Mouse (Mus musculus): ENCODE data around the gene Dppa3.
A peak's percentile ranks its signal among the peaks of the same experiment; 100 is the strongest.

Gene Dppa3

DNA sequence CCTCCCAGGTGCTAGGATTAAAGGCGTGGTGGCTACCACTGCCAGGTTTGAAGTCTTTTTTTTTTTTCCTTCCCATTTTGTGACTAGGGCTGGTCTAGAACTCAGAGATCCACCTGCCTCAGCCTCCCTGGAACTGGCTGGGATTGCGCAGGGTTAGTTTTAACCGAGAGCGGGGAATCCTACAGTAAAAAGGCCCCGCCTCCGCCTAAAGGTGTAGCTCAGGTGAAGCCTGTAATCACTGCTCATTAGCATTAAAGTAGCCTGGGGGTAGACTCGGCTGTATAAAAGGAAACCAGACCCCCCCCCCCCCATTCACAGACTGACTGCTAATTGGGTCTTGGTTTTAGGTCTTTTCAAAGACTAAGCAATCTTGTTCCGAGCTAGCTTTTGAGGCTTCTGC, at the start of gene Dppa3:
TSS of gene Dppa3 (plus strand) at position 301 of the 400 bp plus-strand sequence.
- no peak for DNase-seq (ENCODE audit: low spot score in 2 of 2)

DNA sequence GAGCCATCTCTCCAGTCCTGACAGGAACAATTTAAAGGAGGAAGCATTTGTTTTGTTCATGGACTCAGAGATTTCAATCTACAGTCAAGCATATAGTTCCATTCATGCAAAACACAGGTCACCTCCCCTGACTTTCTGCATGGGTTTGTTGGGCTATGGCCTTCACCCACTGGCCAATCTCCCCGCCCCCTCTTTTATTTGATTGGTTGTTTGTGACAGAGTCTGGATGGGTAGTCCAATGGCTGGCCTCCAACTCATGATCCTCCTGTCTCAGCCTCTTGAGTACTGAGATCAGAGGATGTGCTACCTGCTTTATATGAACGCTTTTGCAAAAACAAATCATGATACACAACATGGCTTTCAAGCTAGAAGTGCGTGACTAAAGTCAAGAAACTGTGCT, 49.2 kb upstream of the Dppa3 start:
- DNase-seq (ENCODE audit: low spot score in 2 of 2), result no peak

- DNase-seq (ENCODE audit: low spot score in 2 of 2), result no peak
These were observed 47.1 kb upstream of the Dppa3 start for GRCm38 (mm10) chr6:122579086-122579485.

DNA sequence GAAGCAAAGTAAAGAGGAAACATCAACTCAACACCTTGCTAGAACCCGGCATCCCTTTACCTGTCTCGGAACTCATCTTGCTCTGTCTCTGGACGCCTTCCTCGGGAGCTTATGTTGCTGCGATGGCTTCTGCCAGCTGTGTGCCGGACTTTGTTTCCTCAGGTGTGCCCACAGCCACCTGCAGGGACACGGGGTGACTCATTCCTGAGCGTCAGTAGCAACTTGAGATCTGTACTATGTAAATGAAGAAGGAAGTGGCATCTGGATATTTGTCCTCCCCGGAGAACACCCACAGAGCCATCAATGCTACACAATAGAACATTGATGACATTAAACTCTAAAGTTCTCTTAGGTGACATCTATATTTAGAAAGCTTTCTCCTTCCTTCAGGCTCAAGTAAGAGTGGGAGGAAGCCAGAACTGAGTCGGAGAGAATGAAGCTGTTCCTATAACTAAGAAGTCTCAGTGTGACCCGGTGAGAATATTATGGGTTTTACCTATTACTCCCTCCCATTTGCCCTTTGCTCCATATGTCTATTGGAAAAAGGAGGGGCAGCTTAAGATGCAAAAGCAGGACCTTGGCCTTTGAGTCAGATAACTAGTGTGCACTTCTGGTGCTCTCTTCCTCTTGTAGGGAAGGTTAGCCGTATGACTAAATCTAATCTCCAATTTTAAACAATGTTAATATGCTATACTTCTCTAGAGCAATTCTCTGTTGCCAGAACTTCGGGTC, 35.0 kb upstream of the Dppa3 start:
- DNase-seq (ENCODE audit: low spot score in 2 of 2), result no peak

- no peak for DNase-seq (ENCODE audit: low spot score in 2 of 2)
These were observed 33.3 kb upstream of the Dppa3 start for GRCm38 (mm10) chr6:122592905-122593304.

DNA sequence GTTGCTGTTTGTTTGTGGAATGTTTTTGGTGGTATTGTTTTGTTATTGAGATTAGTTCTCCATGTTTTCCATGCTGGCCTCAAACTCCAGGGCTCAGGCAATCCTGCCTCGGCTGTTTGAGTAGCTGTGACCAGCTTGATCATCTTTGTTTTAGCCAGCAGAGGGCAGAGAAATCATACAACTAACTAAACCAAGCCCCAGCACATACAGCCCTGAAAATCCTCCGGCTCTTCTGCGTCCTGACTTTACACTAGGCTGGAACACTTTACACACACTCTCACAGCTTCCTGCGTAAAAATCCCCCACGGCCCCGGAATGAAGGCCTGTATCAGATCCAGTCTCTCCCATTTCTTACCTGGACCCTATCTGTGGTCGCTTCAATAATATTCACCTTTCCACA, 30.6 kb upstream of the Dppa3 start:
- peak in 1 of 2 experiments; percentile 20 for DNase-seq (ENCODE audit: low spot score in 2 of 2)

GRCm38 (mm10) chr6:122596608-122597007, 29.6 kb upstream of the Dppa3 start:
- no peak for DNase-seq (ENCODE audit: low spot score in 2 of 2)

GRCm38 (mm10) chr6:122598014-122598413, 28.2 kb upstream of the Dppa3 start:
- no peak for DNase-seq (ENCODE audit: low spot score in 2 of 2)

- DNase-seq (ENCODE audit: low spot score in 2 of 2), result no peak
These were observed 27.8 kb upstream of the Dppa3 start for GRCm38 (mm10) chr6:122598436-122598835.

GRCm38 (mm10) chr6:122599054-122599737, 27.0 kb upstream of the Dppa3 start:
- no peak for DNase-seq (ENCODE audit: low spot score in 2 of 2)

GRCm38 (mm10) chr6:122600066-122600646, 26.1 kb upstream of the Dppa3 start:
- no peak for DNase-seq (ENCODE audit: low spot score in 2 of 2)

- no peak for DNase-seq (ENCODE audit: low spot score in 2 of 2)
These were observed 25.2 kb upstream of the Dppa3 start for GRCm38 (mm10) chr6:122601031-122601430.

DNA sequence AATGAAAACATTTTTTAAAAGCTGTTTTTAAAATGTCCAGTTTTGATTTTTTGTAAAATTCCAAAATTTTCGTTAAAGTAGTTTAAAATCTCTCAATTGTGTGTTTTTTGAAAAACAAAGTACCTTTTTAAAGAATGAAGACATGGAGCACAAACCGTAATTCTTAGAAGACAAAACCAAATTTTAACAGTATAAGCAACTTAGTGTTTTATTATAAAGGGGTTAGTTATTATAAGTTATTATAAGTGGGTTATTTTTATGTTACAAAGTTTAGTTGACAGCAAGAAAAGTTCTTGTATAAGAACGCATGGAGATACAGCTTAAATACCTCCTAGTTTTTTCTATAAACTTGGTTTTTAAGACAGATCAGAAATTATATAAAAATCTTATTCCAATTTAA, 24.6 kb upstream of the Dppa3 start:
- no peak for DNase-seq (ENCODE audit: low spot score in 2 of 2)

DNA sequence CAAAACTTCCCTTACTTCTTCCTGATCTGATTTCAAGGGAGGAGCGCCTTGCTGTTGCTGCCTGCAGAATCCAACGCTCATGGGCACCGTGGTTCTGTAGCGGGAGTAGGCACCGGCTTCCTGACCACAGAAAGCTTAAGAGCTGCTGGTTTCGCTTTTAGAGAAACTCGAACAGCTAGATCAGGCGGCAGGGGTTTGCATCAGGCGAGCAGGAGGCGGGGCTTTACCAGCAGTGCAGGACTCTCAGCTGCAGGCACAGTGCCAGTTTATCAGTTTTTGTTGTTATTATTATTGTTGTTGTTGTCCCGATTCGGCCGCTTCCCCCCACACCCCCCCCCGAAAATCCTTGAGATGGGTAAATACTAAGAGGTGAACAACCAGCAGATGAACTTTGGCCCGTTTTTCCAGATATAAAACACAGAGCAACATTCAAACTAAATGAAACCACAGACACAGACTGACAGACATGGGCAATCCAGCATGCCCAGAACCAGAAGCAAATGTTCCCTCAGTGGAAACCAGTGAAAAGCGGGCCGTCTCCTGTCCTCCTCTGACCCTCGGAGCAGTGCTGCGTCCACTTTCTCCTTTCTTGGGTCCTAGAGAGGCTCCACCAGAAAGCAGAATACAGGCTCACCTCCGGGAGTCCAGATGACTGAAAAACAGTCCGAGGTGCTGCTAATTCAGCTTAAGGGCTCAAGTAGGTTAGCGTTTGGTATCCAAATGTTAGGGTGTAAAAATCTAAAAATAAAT, 23.8 kb upstream of the Dppa3 start, which contains the start of gene Apobec1:
TSS of gene Apobec1 (minus strand) at position 203 of the 750 bp plus-strand sequence.
- peak; percentile 65 to 81 for DNase-seq (ENCODE audit: low spot score in 2 of 2)

DNA sequence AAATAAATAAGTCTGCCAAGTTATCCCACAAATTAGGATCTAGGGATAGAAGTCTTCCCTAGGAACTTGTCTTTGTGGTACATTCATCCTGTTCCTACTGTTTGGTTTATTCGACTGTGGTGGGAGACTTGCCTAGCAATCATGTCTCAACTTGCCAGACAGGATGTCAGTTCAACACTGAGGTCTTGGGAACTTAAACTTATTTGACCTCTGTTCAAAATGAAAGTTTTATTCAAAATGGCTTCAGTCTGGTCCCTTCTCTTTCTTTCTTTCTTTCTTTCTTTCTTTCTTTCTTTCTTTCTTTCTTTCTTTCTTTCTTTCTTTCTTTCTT, 23.3 kb upstream of the Dppa3 start:
- no peak for DNase-seq (ENCODE audit: low spot score in 2 of 2)

DNA sequence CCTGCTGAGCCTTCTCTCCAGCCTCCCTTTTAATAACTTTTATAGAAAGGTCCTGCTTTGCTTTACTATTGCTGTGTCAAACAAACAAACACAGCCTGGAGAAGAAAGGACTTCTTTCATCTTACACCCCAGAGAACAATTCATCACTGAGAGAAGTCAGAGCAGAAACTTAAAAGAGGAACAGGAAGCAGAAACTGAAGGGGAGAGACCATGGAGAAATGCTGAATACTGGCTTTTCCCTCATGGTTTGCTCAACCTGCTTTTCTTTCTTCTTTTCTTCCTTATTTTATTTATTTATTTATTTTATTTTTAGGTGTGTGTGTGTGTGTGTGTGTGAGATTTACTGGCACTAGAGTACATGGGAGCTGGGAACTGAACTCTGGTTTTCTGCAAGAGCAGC, 21.9 kb upstream of the Dppa3 start:
- DNase-seq (ENCODE audit: low spot score in 2 of 2), result no peak

- DNase-seq (ENCODE audit: low spot score in 2 of 2), result no peak
These were observed 20.7 kb upstream of the Dppa3 start for GRCm38 (mm10) chr6:122605483-122605882.

- no peak for DNase-seq (ENCODE audit: low spot score in 2 of 2)
These were observed 19.5 kb upstream of the Dppa3 start for GRCm38 (mm10) chr6:122606661-122607060.

- DNase-seq (ENCODE audit: low spot score in 2 of 2), result no peak
These were observed 18.5 kb upstream of the Dppa3 start for GRCm38 (mm10) chr6:122607700-122608099.

GRCm38 (mm10) chr6:122608434-122609376, 17.5 kb upstream of the Dppa3 start:
- no peak for DNase-seq (ENCODE audit: low spot score in 2 of 2)

DNA sequence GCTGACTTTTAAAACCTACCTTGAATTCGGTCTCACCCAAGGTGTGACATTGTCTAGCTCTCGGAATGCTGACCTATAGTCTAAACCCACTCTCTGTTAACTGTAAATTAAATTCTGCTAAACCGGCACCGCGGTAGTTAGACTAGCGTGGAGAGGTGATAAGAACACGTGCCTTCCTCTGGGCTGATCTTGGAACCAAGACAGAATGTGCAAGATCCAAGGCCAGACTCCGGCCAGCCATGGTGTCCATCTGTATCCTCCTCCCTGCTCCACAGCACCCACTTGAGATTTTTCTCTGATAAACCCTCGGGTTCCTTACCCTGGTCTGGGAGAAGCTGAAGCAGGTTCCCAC, 16.9 kb upstream of the Dppa3 start:
- DNase-seq (ENCODE audit: low spot score in 2 of 2), result no peak
